ENCODE assay signal across 23 mouse cellular contexts in the genomic region with DNA sequence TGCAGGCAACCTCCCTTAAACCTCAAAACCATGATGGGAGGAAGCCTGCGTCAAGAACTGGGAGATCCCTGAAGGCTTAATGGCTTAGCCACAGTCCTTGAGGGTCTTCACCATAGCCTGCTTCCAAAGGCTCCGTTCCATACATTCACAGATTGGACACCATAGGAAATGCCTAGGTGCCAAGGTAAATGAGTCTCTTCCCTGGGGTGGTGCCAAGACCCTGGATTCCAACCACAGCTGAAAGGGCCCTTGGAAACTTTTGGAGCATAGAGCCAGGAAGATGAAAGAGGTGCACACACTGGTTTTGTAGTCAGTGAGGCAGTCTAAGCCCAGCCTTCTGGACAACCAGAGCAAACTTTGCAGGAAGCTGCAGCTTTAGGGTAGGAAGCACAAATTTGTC.
"Had no signal": no experiment of that assay in that cellular context is flagged by ENCODE, and none has a peak within 500 bp of the region (broad histone marks: within the 10 kb centered on the region; RNA-seq: fewer than 3 reads in every experiment).

No protein-coding gene starts in this region.

- H3K9ac ChIP-seq: heart, embryonic 13.5 days; heart, embryonic 15.5 days; hindbrain, embryonic 12.5 days; hindbrain, embryonic 14.5 days; intestine, embryonic 15.5 days; limb, embryonic 12.5 days; liver, embryonic 13.5 days; liver, embryonic 15.5 days; liver, postnatal 0 days had no signal

- H3K27me3 ChIP-seq: heart, embryonic 13.5 days; heart, embryonic 15.5 days; hindbrain, embryonic 12.5 days; intestine, embryonic 15.5 days; limb, embryonic 12.5 days; liver, embryonic 13.5 days; liver, embryonic 15.5 days had no signal

- H3K27ac ChIP-seq: gastrocnemius, adult 2 months; heart, embryonic 13.5 days; heart, embryonic 15.5 days; hindbrain, embryonic 10.5 days; hindbrain, embryonic 12.5 days; hindbrain, embryonic 14.5 days; intestine, embryonic 15.5 days; layer of hippocampus, adult 2 months; left cerebral cortex, adult 2 months; limb, embryonic 10.5 days; limb, embryonic 12.5 days; liver, embryonic 13.5 days; liver, embryonic 15.5 days had no signal

- DNase-seq: gastrocnemius, adult 2 months; gastrocnemius, postnatal 10 days; gastrocnemius, postnatal 25 days; heart, postnatal 4 days; kidney, adult 18-20 months; kidney, adult 8-10 months; kidney, postnatal 10 days; kidney, postnatal 25 days; kidney, postnatal 4 days; liver; liver, embryonic 13.5 days; liver, postnatal 0 days had no signal

- H3K36me3 ChIP-seq: heart, embryonic 13.5 days; heart, embryonic 15.5 days; hindbrain, embryonic 10.5 days; hindbrain, embryonic 12.5 days; intestine, embryonic 15.5 days; limb, embryonic 10.5 days; limb, embryonic 12.5 days; liver, embryonic 13.5 days; liver, embryonic 15.5 days had no signal

- H3K4me3 ChIP-seq: gastrocnemius, adult 2 months; heart, embryonic 13.5 days; heart, embryonic 15.5 days; hindbrain, embryonic 10.5 days; hindbrain, embryonic 12.5 days; intestine, embryonic 15.5 days; layer of hippocampus, adult 2 months; left cerebral cortex, adult 2 months; limb, embryonic 10.5 days; limb, embryonic 12.5 days; liver, embryonic 13.5 days; liver, embryonic 15.5 days had no signal

- H3K4me1 ChIP-seq: heart, embryonic 13.5 days; heart, embryonic 15.5 days; hindbrain, embryonic 12.5 days; intestine, embryonic 15.5 days; limb, embryonic 10.5 days; limb, embryonic 12.5 days; liver, embryonic 13.5 days; liver, embryonic 15.5 days had no signal
